Mouse (Mus musculus): ENCODE results near the gene Mif4gd.
"Not testable (repeated sequence)": the region's sequence is repeated elsewhere in the genome, so short reads cannot be mapped to it uniquely, and the experiment has no call there.

Mif4gd gene

GRCm38 (mm10) chr11:115612410-115613137, at the start of gene Mif4gd:
TSS of gene Mif4gd (minus strand) at chr11:115612969.
- DNase-seq = peak; percentile 95

- DNase-seq = no peak
These were observed 47.6 kb upstream of the Mif4gd start for GRCm38 (mm10) chr11:115660376-115660775.

GRCm38 (mm10) chr11:115658521-115658920, 45.8 kb upstream of the Mif4gd start:
- no peak for DNase-seq

- DNase-seq = no peak
These were observed 41.4 kb upstream of the Mif4gd start for GRCm38 (mm10) chr11:115654128-115654527.

GRCm38 (mm10) chr11:115653194-115653593, 40.4 kb upstream of the Mif4gd start:
- no peak for DNase-seq

- DNase-seq = no peak
These were observed 38.9 kb upstream of the Mif4gd start for GRCm38 (mm10) chr11:115651680-115652079.

- no peak for DNase-seq
These were observed 36.9 kb upstream of the Mif4gd start for GRCm38 (mm10) chr11:115649706-115650105.

GRCm38 (mm10) chr11:115647459-115647858, 34.7 kb upstream of the Mif4gd start:
- DNase-seq = no peak

GRCm38 (mm10) chr11:115646439-115646838, 33.7 kb upstream of the Mif4gd start:
- no peak for DNase-seq

GRCm38 (mm10) chr11:115645498-115645897, 32.7 kb upstream of the Mif4gd start:
- DNase-seq = not testable (repeated sequence)

- no peak for DNase-seq
These were observed 31.5 kb upstream of the Mif4gd start for GRCm38 (mm10) chr11:115644308-115644707.

- DNase-seq = no peak
These were observed 30.5 kb upstream of the Mif4gd start for GRCm38 (mm10) chr11:115643265-115643664.

- DNase-seq = no peak
These were observed 29.9 kb upstream of the Mif4gd start for GRCm38 (mm10) chr11:115642705-115643104.

GRCm38 (mm10) chr11:115641664-115642036, 28.9 kb upstream of the Mif4gd start:
- DNase-seq = no peak

GRCm38 (mm10) chr11:115640978-115641663, 28.4 kb upstream of the Mif4gd start:
- DNase-seq = no peak

GRCm38 (mm10) chr11:115640311-115640828, 27.6 kb upstream of the Mif4gd start:
- no peak for DNase-seq

- no peak for DNase-seq
These were observed 26.8 kb upstream of the Mif4gd start for GRCm38 (mm10) chr11:115639540-115639939.

- DNase-seq = no peak
These were observed 26.0 kb upstream of the Mif4gd start for GRCm38 (mm10) chr11:115638498-115639409.

GRCm38 (mm10) chr11:115636960-115637359, 24.2 kb upstream of the Mif4gd start:
- DNase-seq = no peak

GRCm38 (mm10) chr11:115635484-115635883, 22.7 kb upstream of the Mif4gd start:
- DNase-seq = no peak

GRCm38 (mm10) chr11:115635041-115635440, 22.3 kb upstream of the Mif4gd start:
- no peak for DNase-seq

GRCm38 (mm10) chr11:115634109-115634508, 21.3 kb upstream of the Mif4gd start:
- no peak for DNase-seq

GRCm38 (mm10) chr11:115632862-115633261, 20.1 kb upstream of the Mif4gd start:
- no peak for DNase-seq
